Mouse (Mus musculus) heart, embryonic 10.5 days (tissue): ENCODE data around the gene Zbtb8os. TPM values are rescaled to one million over a fixed set of nuclear protein-coding genes. Genes with fewer than 3 reads are reported as not detected.
A peak's percentile ranks its signal among the peaks of the same experiment; 100 is the strongest.

Experiments
- DNase-seq: peaks from one replicate; pipeline ENCODE4 v3.0.0-alpha.2; 2017; ENCODE audit warnings: low spot score
- H3K27ac ChIP-seq: fragments of 300-500 bp; sonication (generic); 2 replicates; pipeline ENCODE4 v1.5.1; 2016; ENCODE audit warnings: mild to moderate bottlenecking
- H3K27me3 ChIP-seq: fragments of 300-500 bp; sonication (generic); 2 replicates; pipeline ENCODE4 v1.6.1; 2016; ENCODE audit warnings: mild to moderate bottlenecking; ENCODE audit not compliant: poor library complexity, insufficient read depth, severe bottlenecking
- H3K36me3 ChIP-seq: fragments of 300-500 bp; sonication (generic); 2 replicates; pipeline ENCODE4 v1.6.1; 2016; ENCODE audit warnings: mild to moderate bottlenecking, moderate library complexity
- H3K4me1 ChIP-seq: fragments of 300-500 bp; sonication (generic); 2 replicates; pipeline ENCODE4 v1.6.1; 2016; ENCODE audit warnings: mild to moderate bottlenecking
- H3K4me3 ChIP-seq: fragments of 300-500 bp; sonication (generic); 2 replicates; pipeline ENCODE4 v1.5.1; 2016; ENCODE audit warnings: mild to moderate bottlenecking, moderate library complexity
- H3K9me3 ChIP-seq: fragments of 300-500 bp; sonication (generic); 2 replicates; pipeline ENCODE4 v1.6.1; 2016; ENCODE audit warnings: mild to moderate bottlenecking, moderate library complexity
- WGBS: fragments of 180-500 bp; shearing (Covaris S2); methylation state at CpG from one replicate; pipeline ENCODE4 v1.1.7; 2016; 5-methylcytosine and 5-hydroxymethylcytosine counted together
- polyA plus RNA-seq: library from polyadenylated mRNA; unstranded; fragments of >200 nt; fragmentation: Nextera tagmentation; extraction: Ambion mirVana; gene quantifications from 2 replicates; pipeline ENCODE4 v1.2.1, GENCODE M21; 2016

Gene Zbtb8os
- polyA plus RNA-seq, 1 experiment from 2014 or later, result 50.0 TPM

DNA sequence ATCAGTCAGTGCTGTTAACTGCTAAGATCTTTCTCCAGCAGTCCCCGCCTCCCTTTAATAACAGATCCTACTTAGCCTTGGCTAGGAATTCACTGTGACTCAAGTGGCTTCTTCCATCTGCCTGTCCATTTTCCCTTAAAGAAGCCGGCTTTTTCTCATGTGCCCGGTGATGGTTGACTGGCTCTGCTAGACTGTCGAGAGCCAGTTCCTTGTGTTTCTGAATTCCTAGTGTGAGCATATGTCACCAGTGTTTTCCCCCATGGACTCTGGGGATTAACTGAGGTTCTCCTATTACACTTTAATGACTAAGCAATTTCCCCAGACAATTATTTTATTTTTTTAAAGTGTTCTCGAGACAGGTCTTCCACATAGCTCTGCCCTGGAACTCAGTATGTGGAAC lies 32.1 kb upstream of the Zbtb8os start:
- Histone ChIP-seq H3K36me3 (peaks cover 28% of the 10 kb centered on the region), H3K4me1 (peaks cover 20% of the 10 kb centered on the region), H3K4me3 (no peak overlapping the region), H3K27ac (no peak overlapping the region), H3K9me3 (no peaks in the 10 kb centered on the region), H3K27me3 (no peaks in the 10 kb centered on the region)
- no peak for DNase-seq
- 74% methylated on average over 5 of the region's 5 CpGs for WGBS

DNA sequence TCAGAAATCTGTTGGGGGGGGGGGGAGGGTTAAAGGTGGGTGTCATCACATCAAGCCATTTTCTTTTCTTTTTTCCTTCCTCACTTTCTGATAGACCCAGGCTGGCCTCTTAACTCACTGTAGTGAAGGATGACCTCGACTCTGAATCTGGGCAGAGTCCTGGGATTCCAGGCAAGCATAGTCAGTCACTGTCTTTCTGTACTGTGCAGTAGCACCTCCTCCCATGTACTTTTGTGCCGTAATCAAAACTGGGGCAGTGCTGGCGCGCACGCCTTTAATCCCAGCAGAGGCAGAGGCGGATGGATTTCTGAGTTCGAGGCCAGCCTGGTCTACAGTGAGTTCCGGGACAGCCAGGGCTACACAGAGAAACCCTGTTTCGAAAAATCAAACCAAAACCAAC lies 31.7 kb upstream of the Zbtb8os start:
- Histone ChIP-seq H3K27ac (no peak overlapping the region), H3K27me3 (no peaks in the 10 kb centered on the region), H3K4me3 (no peak overlapping the region), H3K9me3 (no peaks in the 10 kb centered on the region), H3K36me3 (peaks cover 32% of the 10 kb centered on the region), H3K4me1 (peaks cover 18% of the 10 kb centered on the region)
- WGBS, result 83% methylated on average over 9 of the region's 9 CpGs
- no peak for DNase-seq

DNA sequence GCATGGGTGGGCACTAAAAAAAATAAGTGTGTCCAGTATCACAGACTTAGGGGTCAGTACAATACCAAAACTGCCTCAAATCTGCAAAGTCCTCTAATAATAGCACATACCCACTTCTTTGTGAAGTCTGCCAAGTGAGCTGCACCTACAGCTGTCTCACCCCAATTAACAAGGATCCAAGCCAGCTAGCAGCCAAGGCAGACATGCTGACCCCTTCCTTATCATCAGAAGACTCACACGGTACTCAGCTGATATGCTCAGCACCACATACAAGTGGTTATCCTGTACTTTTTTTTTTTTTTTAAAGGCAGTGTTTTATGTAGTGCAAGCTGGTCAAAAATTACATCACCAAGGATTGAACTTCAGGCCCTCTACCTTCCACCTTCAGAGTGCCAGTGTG lies 31.2 kb upstream of the Zbtb8os start:
- peaks cover 37% of the 10 kb centered on the region for H3K36me3 ChIP-seq
- no peaks in the 10 kb centered on the region for H3K9me3 ChIP-seq
- 17% methylated on average over 1 of the region's 1 CpGs for WGBS
- DNase-seq, result no peak
- no peak overlapping the region for H3K27ac ChIP-seq
- H3K4me3 ChIP-seq, result no peak overlapping the region
- H3K4me1 ChIP-seq, result peaks cover 13% of the 10 kb centered on the region
- no peaks in the 10 kb centered on the region for H3K27me3 ChIP-seq

DNA sequence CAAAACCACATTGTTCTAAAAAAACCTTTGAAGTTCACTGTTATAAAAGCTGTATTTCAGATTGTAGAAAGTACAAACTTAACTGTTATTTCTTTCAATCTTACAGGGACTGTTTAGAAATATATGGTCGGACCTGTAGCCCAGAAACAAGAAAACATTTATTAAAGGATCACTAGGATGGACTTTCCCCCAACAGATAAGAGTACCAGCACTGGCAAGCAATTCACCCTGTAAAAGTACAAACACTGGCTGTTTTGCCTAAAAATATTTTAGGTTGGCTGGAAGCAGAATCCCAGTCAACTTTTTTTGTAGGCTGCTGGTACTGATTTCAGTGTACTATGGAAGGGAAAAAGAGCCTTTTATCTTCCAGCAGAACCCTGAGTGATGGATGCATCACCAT lies 27.6 kb upstream of the Zbtb8os start:
- H3K4me3 ChIP-seq, result no peak overlapping the region
- WGBS, result 92% methylated on average over 1 of the region's 1 CpGs

DNA sequence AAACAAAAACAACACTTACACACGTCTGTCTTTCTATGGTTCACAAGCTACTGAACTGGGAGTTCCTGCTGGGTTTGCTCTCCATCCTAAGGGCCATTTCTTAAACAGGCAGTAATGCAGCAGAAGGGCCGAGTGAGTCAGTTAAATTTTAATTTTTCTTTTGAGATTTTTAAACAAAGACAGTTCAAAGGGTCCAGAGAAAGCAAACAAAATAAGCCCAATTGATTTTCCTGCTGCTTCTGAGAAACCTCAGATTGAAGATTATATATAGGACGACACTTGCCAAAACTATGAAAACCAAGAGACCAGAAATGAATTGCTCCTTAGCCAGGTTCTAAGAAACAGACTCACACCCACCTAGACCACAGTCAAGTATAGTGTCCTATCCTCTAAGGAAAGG lies 21.6 kb upstream of the Zbtb8os start:
- DNase-seq, result no peak
- Histone ChIP-seq H3K27ac (no peak overlapping the region), H3K4me3 (no peak overlapping the region), H3K9me3 (no peaks in the 10 kb centered on the region), H3K36me3 (peaks cover 94% of the 10 kb centered on the region), H3K27me3 (no peaks in the 10 kb centered on the region), H3K4me1 (no peaks in the 10 kb centered on the region)
- 84% methylated on average over 3 of the region's 3 CpGs for WGBS

More for the DNA sequence above, 27.6 kb upstream of the Zbtb8os start:
- H3K4me1 ChIP-seq, result peaks cover 11% of the 10 kb centered on the region; the same call in 1 of the 2 replicates
- no peak for DNase-seq
- H3K27ac ChIP-seq, result no peak overlapping the region
- H3K9me3 ChIP-seq, result no peaks in the 10 kb centered on the region
- no peaks in the 10 kb centered on the region for H3K27me3 ChIP-seq
- peaks cover 69% of the 10 kb centered on the region for H3K36me3 ChIP-seq

DNA sequence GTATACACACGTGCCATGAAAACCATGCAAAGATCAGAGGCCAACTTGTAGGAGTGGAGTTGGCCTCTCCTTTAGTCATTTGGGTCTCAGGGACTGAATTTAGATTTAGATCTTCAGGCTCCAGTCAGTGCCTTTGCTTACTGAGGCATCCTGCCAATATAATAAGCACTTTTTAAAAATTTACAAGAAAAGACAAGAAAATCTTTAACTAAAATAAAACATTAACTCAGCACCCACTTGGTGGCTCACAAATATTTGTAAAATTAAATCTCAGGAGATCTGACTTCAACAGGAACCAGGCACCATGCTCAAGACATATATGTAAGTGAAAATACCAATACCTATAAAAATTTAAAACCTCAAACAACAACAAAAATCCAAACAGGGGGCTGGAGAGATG lies 14.6 kb upstream of the Zbtb8os start:
- Histone ChIP-seq H3K27me3 (no peaks in the 10 kb centered on the region), H3K9me3 (no peaks in the 10 kb centered on the region), H3K4me1 (no peaks in the 10 kb centered on the region), H3K4me3 (no peak overlapping the region), H3K27ac (no peak overlapping the region), H3K36me3 (peaks cover 84% of the 10 kb centered on the region)
- no peak for DNase-seq
- WGBS, result 92% methylated on average over 1 of the region's 1 CpGs

DNA sequence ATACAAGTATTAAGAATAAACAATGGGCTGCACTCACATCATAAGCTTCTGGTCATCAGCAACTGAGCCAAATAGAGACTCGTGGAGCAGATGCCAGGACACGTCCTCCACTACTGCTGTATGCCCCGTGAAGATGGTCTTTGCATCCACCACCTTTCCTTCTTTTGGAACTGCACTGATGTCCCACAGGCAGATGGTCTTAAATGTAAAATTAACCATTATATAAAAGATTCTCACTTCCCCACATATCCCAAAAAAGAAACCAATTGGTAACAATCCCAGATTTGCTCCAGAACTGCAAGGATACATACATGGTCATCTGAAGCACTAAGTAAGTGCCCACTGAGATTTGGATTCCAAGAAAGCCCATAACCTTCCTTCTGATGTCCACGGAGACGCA lies 13.5 kb upstream of the Zbtb8os start:
- 95% methylated on average over 5 of the region's 5 CpGs for WGBS
- no peaks in the 10 kb centered on the region for H3K27me3 ChIP-seq
- DNase-seq, result no peak
- 0 out of 2 replicates have a peak, but pooled peaks cover 3% of the 10 kb centered on the region for H3K4me1 ChIP-seq
- no peak overlapping the region for H3K27ac ChIP-seq
- H3K4me3 ChIP-seq, result no peak overlapping the region
- peaks cover 85% of the 10 kb centered on the region for H3K36me3 ChIP-seq
- no peaks in the 10 kb centered on the region for H3K9me3 ChIP-seq

DNA sequence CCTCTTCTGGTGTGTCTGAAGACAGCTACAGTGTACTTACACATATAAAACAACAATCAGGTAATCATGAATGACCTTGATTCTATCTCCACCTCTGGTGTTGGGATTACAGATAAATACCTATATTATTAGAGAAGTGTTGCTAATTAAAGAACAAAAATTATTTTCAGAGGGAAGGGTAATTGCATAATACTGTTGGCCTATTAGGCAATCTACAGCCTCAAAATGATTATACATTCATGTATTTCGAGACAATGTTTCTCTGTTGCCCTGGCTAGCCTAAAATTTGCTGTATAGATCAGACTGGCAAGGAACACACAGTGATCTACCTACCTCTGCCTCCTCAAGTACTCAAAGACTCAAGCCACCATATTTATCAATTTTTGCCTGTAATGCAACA lies 12.0 kb upstream of the Zbtb8os start:
- no peaks in the 10 kb centered on the region for H3K27me3 ChIP-seq
- WGBS, result 98% methylated on average over 1 of the region's 1 CpGs
- DNase-seq, result no peak
- no peaks in the 10 kb centered on the region for H3K9me3 ChIP-seq
- H3K36me3 ChIP-seq, result peaks cover 85% of the 10 kb centered on the region
- H3K27ac ChIP-seq, result no peak overlapping the region
- no peak overlapping the region for H3K4me3 ChIP-seq
- H3K4me1 ChIP-seq, result 0 out of 2 replicates have a peak, but pooled peaks cover 3% of the 10 kb centered on the region

DNA sequence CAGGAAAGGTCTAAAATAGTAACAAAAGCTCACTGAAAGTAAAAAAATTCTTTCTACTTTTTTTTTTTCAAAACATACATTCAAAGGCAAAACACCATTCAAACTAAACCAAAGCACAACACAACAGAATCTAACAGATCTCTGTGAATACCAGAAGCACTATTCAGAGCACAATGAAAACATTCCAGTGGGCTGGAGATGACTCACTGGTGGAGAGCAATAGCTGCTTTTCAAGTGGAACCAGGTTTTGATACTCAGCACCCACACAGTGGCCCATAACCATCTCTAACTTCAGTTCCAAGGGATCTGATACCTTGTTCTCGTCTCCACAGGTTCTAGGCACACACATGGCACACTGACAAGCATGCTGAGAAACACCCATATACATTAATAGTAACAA lies 10.7 kb upstream of the Zbtb8os start:
- WGBS, result 85% methylated on average over 1 of the region's 1 CpGs

DNA sequence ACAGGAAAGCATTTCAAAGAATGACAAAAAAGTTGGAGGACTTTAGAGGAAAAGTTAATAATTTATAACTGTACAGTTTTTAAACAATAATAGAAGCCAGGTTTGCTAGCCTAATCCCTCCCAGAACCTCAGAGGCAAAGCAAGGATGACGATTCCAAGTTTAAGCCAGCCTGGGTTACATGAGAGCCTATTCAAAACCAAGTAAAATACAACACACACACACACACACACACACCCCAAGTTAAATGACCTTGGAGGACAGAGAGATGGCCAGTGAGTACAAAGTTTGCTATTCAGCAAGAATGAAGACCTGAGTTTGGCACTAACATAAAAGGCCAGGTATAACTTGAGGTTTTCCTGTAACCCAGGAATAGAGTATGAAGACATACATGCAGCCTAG lies 9.3 kb upstream of the Zbtb8os start:
- H3K9me3 ChIP-seq, result no peaks in the 10 kb centered on the region
- 0 out of 2 replicates have a peak, but pooled peaks cover 7% of the 10 kb centered on the region for H3K4me1 ChIP-seq
- no peak overlapping the region for H3K27ac ChIP-seq
- no peaks in the 10 kb centered on the region for H3K27me3 ChIP-seq
- no peak for DNase-seq
- WGBS, result 81% methylated on average over 1 of the region's 1 CpGs
- no peak overlapping the region for H3K4me3 ChIP-seq
- peaks cover 79% of the 10 kb centered on the region for H3K36me3 ChIP-seq

More for the DNA sequence above, 10.7 kb upstream of the Zbtb8os start:
- no peak for DNase-seq
- Histone ChIP-seq H3K4me3 (no peak overlapping the region), H3K4me1 (0 out of 2 replicates have a peak, but pooled peaks cover 3% of the 10 kb centered on the region), H3K27ac (no peak overlapping the region), H3K36me3 (peaks cover 84% of the 10 kb centered on the region), H3K9me3 (no peaks in the 10 kb centered on the region), H3K27me3 (no peaks in the 10 kb centered on the region)

DNA sequence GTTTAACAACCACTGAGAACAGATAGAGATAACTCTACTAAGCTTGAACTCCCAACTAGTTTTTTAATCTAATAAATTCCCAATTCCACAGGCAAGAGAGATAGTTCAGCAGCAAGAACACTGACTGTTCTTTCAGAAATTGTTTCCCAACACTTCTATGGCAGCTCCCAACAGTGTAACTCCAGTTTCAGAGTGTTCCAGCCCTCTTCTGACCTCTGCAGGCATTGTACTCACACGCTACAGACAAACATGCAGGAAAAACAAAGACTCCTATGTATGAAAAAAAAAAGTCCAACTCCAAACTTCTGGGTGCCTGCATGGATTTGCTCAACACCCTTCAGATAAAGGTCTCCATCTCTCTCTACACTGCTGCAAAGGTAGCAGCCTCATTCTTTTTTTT lies 2.6 kb upstream of the Zbtb8os start:
- 55% methylated on average over 1 of the region's 1 CpGs for WGBS
- Histone ChIP-seq H3K36me3 (peaks cover 53% of the 10 kb centered on the region), H3K4me1 (peaks cover 32% of the 10 kb centered on the region)

DNA sequence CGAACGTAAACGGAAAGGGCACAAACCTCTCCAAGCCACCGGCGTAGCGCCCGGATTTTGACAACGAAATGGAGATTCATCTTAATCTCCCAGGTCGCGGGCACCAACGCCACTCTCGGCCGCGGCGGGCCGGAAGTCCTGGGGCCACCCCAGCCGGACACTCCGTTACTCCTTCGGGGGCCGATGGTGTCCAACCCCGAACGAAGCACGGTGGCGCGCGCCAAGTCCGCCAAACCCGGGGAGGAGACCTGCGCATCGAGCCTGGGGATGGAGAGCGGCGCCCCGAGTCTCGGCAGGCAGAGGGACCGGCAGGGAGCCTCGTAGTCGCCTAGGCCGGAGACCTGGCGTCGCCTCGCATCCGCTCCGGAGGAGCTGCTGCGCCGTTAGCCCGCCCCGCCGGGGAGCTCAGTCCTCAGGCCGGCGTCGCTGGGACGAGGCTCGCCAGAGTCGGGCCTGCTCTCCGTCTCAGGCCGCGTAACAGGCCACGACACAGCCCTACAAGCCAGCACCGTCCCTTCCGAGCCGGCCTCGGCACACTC lies 749 bp upstream of the Zbtb8os start:
- under 1% methylated on average over 62 of the region's 62 CpGs for WGBS
- no peaks in the 10 kb centered on the region for H3K9me3 ChIP-seq
- no peaks in the 10 kb centered on the region for H3K27me3 ChIP-seq
- peak overlapping the region; percentile 99 for H3K27ac ChIP-seq
- H3K4me1 ChIP-seq, result peaks cover 32% of the 10 kb centered on the region
- no peak for DNase-seq
- peak overlapping the region; percentile 98 for H3K4me3 ChIP-seq
- peaks cover 36% of the 10 kb centered on the region for H3K36me3 ChIP-seq

More for the DNA sequence above, 2.6 kb upstream of the Zbtb8os start:
- Histone ChIP-seq H3K4me3 (peak overlapping the region; percentile 98), H3K27me3 (no peaks in the 10 kb centered on the region), H3K27ac (no peak overlapping the region), H3K9me3 (no peaks in the 10 kb centered on the region)
- DNase-seq, result no peak

DNA sequence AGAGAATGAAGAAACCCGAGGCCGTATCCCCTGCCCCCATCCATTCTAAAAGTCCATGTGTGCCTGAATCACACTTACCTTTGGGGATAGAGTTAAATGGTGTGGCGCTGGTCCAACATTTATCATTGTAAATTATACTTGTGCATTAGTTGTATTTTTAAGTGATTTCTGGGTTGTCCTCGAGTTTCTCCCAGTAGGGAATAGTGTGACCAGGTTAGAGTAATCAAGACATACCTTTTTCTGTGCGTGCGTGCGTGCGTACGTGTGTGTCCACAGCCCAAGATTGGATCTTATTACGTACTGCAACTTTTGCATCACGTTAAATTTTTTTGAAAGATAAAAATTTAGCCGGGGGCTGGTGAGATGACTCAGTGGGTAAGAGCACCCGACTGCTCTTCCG lies 796 bp downstream of the Zbtb8os start:
- DNase-seq, result no peak
- Histone ChIP-seq H3K27ac (peak overlapping the region; percentile 99), H3K4me1 (peaks cover 28% of the 10 kb centered on the region), H3K27me3 (no peaks in the 10 kb centered on the region), H3K9me3 (no peaks in the 10 kb centered on the region), H3K4me3 (peak overlapping the region; percentile 98), H3K36me3 (peaks cover 28% of the 10 kb centered on the region)
- whole genome bisulfite sequencing, result 51% methylated on average over 14 of the region's 14 CpGs

DNA sequence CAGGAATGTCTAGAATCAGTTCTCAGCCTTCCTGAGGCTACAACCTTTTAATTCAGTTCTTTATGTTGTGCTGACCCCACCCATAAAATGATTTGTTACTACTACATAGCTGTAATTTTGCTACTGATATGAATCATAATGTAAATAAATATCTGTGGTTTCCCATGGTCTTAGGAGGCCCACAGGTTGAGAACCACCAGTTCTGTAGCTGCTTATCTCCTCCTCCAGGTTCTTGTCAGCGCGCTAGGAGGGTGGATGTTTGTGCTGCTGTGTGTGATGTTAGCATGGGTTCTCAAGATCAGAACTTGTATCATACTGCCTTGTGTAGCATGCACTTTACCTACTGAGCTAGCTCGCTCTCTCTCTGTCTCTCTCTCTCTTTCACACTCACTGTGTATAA lies 4.2 kb downstream of the Zbtb8os start:
- 75% methylated on average over 3 of the region's 3 CpGs for WGBS
- peak; percentile 81 for DNase-seq
- Histone ChIP-seq H3K27ac (no peak overlapping the region), H3K27me3 (no peaks in the 10 kb centered on the region), H3K4me3 (no peak overlapping the region), H3K9me3 (no peaks in the 10 kb centered on the region), H3K4me1 (peaks cover 5% of the 10 kb centered on the region; the same call in 1 of the 2 replicates), H3K36me3 (peaks cover 31% of the 10 kb centered on the region)
